Mouse (Mus musculus) bone marrow, adult 2 months (tissue): ENCODE measurements around the gene Gm11034.

Experiments used
- CTCF ChIP-seq: fragments of 200-500 bp; IDR thresholded peaks from 2 replicates; pipeline ENCODE4 v1.5.1; 2011; ENCODE audit warnings: low read length, control low read depth; ENCODE audit not compliant: control insufficient read depth, insufficient read depth
- POLR2A ChIP-seq: fragments of 200-500 bp; IDR thresholded peaks from 2 replicates; pipeline ENCODE4 v1.6.1; 2011; ENCODE audit warnings: low read depth, mild to moderate bottlenecking, control low read depth, low read length, borderline replicate concordance; ENCODE audit not compliant: control insufficient read depth

- TF ChIP-seq CTCF, result no peak; the same call in 1 of the 2 replicates
- peak; percentile 25; the same call in 1 of the 2 replicates for TF ChIP-seq POLR2A
Measured at GRCm38 (mm10) chr8:72190215-72190539, 23.3 kb downstream of the Gm11034 start.
